Mouse (Mus musculus) hindbrain, embryonic 14.5 days (tissue): ENCODE measurements around the gene Gm15319. TPM values are rescaled to one million over a fixed set of nuclear protein-coding genes. Genes with fewer than 3 reads are reported as not detected.
"Not testable (repeated sequence)": the region's sequence is repeated elsewhere in the genome, so short reads cannot be mapped to it uniquely, and the experiment has no call there.

Experiments
- ATAC-seq: fragments of 200-750 bp; cut with Nextera tagmentation; 2 replicates; pipeline ENCODE4 v1.8.0; 2017; ENCODE audit warnings: moderate number of reproducible peaks, mild to moderate bottlenecking, moderate TSS enrichment, moderate library complexity; ENCODE audit not compliant: low FRiP score
- DNase-seq: peaks from one replicate; pipeline ENCODE4 v3.0.0-alpha.2; 2015; ENCODE audit warnings: low spot score
- H3K27ac ChIP-seq: fragments of 300-500 bp; sonication (generic); 2 replicates; pipeline ENCODE4 v1.5.1; 2014; ENCODE audit warnings: mild to moderate bottlenecking, moderate library complexity
- H3K27me3 ChIP-seq: fragments of 300-500 bp; sonication (generic); 2 replicates; pipeline ENCODE4 v1.6.1; 2014; ENCODE audit warnings: mild to moderate bottlenecking, low read length, mixed read lengths; ENCODE audit not compliant: control insufficient read depth, insufficient read depth
- H3K36me3 ChIP-seq: fragments of 300-500 bp; sonication (generic); replicated peaks from 2 replicates; pipeline ENCODE4 v1.6.1; 2014; ENCODE audit not compliant: control insufficient read depth, insufficient read depth
- H3K4me1 ChIP-seq: fragments of 300-500 bp; sonication (generic); replicated peaks from 2 replicates; pipeline ENCODE4 v1.6.1; 2014; ENCODE audit warnings: antibody characterized with exemption, low read length, mixed read lengths; ENCODE audit not compliant: control insufficient read depth, insufficient read depth
- H3K4me2 ChIP-seq: fragments of 300-500 bp; sonication (generic); replicated peaks from 2 replicates; pipeline ENCODE4 v1.6.1; 2014; ENCODE audit warnings: mild to moderate bottlenecking, moderate library complexity
- H3K4me3 ChIP-seq: fragments of 300-500 bp; sonication (generic); replicated peaks from 2 replicates; pipeline ENCODE4 v1.5.1; 2014; ENCODE audit warnings: mild to moderate bottlenecking, low read length
- H3K9ac ChIP-seq: fragments of 300-500 bp; sonication (generic); 2 replicates; pipeline ENCODE4 v1.6.1; 2014
- H3K9me3 ChIP-seq: fragments of 300-500 bp; sonication (generic); 2 replicates; pipeline ENCODE4 v1.6.1; 2016; ENCODE audit warnings: low read length; ENCODE audit not compliant: control insufficient read depth
- WGBS: fragments of 180-500 bp; shearing (Covaris S2); extraction: QIAGEN DNeasy Blood & Tissue Kit; methylation state at CpG from one replicate; pipeline ENCODE4 v1.1.7; 2014; 5-methylcytosine and 5-hydroxymethylcytosine counted together
- polyA plus RNA-seq: library from polyadenylated mRNA; unstranded; fragments of >200 nt; fragmentation: Nextera tagmentation; extraction: Ambion mirVana; gene quantifications from 2 replicates; pipeline ENCODE4 v1.2.1, GENCODE M21; 2014

The Gm15319 gene
- polyA plus RNA-seq, 1 experiment from 2014 or later, result 0.23 TPM

DNA sequence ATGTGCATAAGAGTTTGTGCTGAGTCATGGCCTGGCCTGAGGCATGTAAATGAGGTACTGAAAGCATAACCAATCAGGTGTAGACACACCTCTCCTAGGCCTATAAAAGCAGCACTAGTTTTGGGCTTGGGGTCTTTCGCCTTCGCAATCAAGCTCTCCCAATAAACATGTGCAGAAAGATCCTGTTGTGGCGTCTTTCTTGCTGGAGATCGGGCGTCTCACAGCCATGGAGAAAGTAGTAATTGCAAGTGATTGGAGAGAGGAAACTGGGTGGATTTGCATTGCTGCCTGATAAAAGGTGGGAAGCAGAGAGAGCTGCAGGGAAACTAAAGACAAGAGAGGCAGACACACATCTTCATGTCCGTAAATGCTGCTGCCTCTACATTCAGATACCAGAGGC lies 60.3 kb downstream of the Gm15319 start:
- not testable (repeated sequence) for ATAC-seq, H3K4me1 ChIP-seq, DNase-seq, H3K36me3 ChIP-seq, H3K9ac ChIP-seq, H3K27ac ChIP-seq, H3K9me3 ChIP-seq, H3K27me3 ChIP-seq, H3K4me3 ChIP-seq, H3K4me2 ChIP-seq
- 96% methylated on average over 5 of the region's 6 CpGs for WGBS

DNA sequence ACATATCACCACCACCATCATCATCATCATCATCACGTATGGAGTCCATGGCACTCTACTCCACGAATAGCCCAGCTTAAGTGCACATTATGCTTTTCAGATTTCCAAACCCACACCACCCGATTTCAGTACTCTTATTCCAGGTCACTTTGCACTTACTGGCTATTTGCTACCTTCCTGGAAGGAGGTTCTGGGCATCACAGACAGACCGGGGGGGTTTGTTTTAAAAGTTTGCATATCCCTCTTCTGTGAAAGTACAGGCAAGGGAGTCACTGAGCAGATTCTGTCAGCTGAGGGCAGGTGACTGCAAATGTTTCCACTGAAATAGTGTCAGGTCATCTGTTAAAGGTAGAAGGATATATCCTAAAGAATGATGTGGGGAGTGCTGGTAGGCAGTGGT lies 63.0 kb downstream of the Gm15319 start:
- 79% methylated on average over 4 of the region's 4 CpGs for WGBS
- not testable (repeated sequence) for ATAC-seq, DNase-seq

DNA sequence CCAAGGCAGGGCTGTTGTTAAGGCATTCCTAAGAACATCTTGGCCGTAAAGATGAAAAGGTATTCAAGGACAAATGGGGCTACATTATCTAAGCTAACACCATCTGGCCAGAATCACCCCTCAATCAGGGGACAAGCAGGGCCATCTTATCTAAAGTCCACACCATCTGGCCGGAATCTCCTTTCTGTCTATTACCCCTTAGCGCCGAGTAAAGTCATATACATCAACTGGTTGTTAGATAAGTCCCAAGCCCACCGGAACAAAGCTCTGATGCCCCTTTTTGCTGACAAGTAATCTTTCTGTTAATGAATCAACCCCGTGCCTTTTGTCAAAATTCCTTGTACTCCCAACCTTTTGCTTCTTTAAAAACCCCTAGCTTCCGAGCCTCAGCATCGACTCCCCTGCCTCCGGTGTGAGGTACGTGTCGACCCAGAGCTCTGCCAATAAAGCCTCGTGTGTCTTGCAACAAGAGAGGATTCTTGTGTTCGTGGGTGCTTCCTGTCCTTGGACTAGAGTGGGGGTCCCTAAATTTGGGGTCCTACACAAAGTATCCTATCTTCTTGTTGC lies 65.0 kb downstream of the Gm15319 start:
- peak; percentile 23 for DNase-seq
- not testable (repeated sequence) for H3K4me1 ChIP-seq, H3K9ac ChIP-seq, H3K27ac ChIP-seq, H3K4me2 ChIP-seq, H3K4me3 ChIP-seq, H3K36me3 ChIP-seq, H3K27me3 ChIP-seq, H3K9me3 ChIP-seq, ATAC-seq
- 83% methylated on average over 12 of the region's 13 CpGs for whole genome bisulfite sequencing

More for the DNA sequence above, 63.0 kb downstream of the Gm15319 start:
- H3K4me3 ChIP-seq, H3K4me1 ChIP-seq, H3K4me2 ChIP-seq, H3K9ac ChIP-seq, H3K9me3 ChIP-seq, H3K27me3 ChIP-seq, H3K36me3 ChIP-seq, H3K27ac ChIP-seq: not testable (repeated sequence)

DNA sequence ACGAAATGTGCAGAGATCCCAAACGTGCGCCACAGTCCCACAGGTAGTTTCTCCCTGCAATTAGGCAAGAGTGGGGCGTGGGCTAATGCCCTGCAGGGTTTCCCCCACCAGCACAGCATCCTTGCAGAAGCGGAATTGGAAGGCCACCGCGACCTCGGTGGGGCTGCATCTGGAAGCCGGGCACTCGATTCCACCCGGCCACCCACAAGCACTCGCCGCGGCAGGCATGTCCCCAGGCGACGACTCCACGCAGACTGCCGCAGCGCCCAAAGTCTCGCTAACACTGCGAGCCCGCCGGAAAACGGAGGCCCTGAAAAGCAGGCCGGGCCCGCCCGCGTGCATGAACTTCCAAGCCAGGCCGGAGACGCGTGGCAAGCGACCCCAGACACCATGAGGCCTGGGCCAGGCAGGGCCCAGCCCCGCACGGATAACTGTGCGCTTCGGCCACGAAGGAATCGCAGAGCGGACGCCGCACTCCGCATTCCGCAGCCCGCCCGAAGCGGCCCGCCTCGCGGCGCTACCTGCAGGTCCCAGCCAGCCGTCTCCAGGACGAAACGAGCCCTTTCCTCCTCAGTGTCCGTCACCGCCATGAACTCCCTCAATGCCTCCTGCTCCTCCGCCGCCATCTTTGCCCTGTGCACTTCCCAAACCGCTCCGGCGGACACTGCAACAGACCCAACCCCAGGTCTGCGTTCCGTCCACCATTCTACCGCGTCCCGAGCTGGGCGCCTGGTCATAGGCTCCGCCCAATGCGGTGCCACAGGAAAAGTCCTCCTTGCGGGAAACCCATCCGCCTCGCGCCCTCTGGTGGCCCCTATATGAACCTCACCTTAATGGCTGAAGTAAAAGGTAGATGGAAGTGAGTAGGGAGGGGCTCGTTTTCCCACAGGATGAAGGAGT lies 66.0 kb downstream of the Gm15319 start:
- DNase-seq, result peak; percentile 75
- H3K9me3 ChIP-seq, H3K4me1 ChIP-seq, H3K27me3 ChIP-seq, H3K36me3 ChIP-seq: not testable (repeated sequence)
- peak overlapping the region; percentile 60 for H3K4me3 ChIP-seq
- peak; percentile 99 for ATAC-seq
- 15% methylated on average over 57 of the region's 73 CpGs for WGBS
- H3K27ac ChIP-seq, result peak overlapping the region; percentile 54; the same call in 1 of the 2 replicates
- H3K9ac ChIP-seq, result peak overlapping the region; percentile 80
- H3K4me2 ChIP-seq, result peak overlapping the region; percentile 55

DNA sequence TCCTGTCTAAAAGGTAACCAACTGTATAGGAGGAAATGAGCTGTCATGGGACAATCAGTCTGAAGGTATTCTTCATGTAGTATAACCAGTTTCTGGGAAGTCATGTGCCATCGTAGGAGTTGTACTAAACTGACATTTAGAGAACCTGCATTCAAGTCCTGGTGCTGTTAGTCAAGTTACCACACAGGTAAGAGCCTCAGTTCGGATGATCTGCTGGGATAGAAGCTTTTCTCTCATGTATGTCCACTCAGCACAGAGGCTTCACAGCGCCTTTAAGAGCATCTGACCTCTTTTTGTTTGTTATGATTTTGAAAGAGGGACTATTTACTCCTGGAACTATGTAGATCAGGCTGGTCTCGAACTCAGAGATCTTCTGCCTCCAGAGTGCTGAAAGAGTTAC lies 67.1 kb downstream of the Gm15319 start:
- DNase-seq, H3K9me3 ChIP-seq, H3K27me3 ChIP-seq, H3K4me2 ChIP-seq, H3K36me3 ChIP-seq, H3K9ac ChIP-seq, H3K4me1 ChIP-seq, H3K4me3 ChIP-seq, ATAC-seq, H3K27ac ChIP-seq: not testable (repeated sequence)
- 90% methylated on average over 2 of the region's 4 CpGs for WGBS

DNA sequence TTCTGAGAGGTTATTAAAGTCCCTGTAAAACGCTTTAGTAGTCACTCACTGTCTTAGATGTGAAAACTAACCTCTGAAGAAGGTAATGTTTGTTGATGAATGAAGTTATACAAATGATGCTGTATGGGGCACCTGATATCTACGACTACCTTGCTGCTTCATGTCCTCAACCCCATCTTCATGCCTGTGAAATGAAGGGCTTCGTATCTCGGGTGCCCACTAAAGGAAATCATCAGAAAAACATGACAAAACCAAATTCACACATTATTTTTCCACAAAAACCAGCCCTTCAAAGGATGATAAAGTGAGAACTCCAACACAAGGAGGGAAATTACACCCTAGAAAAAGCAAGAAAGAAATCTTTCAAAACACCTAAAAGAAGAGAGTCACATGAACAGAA lies 68.2 kb downstream of the Gm15319 start:
- H3K27ac ChIP-seq, H3K9ac ChIP-seq, H3K9me3 ChIP-seq, H3K36me3 ChIP-seq, H3K27me3 ChIP-seq, DNase-seq, ATAC-seq, H3K4me3 ChIP-seq, H3K4me2 ChIP-seq, H3K4me1 ChIP-seq: not testable (repeated sequence)
- WGBS, result 88% methylated on average over 3 of the region's 4 CpGs

DNA sequence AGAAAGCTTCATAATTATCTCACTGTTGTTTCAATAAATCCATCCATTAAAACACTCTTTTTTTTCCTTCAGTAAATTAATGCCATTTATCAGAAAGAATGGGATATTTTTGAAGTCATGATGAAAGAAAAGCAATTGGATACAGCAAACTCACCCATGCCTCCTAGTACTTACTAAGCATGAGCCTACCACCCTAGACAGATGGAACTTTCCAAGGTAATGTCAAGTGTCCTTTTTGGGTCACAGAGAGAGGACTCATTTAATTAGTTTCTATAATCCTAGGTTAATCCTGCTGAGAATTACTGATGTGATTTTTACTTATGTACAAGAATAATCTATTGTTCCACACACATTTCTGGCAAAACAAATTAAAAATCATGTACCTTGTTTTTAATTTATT lies 69.0 kb downstream of the Gm15319 start:
- H3K36me3 ChIP-seq, DNase-seq, H3K4me1 ChIP-seq, H3K4me2 ChIP-seq, H3K4me3 ChIP-seq, H3K27ac ChIP-seq, ATAC-seq, H3K27me3 ChIP-seq, H3K9ac ChIP-seq, H3K9me3 ChIP-seq: not testable (repeated sequence)

DNA sequence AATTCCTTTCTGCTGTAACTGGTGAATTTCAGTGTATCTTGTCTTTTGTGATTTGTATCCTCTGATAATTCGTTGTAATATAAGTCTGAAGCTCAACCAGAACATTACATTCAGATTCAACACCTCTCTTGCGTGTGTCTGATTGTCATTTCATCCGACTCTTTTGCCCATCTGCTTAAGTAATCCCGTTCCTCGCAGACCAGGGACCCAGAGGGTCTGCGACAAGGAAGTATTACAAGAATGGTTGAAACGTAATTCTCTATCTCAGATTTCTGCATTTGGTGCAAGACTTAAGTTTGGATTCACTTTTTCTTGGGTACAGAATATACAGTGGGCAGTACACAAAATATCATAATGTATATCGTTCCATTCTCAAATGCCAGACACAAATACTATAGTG lies 73.0 kb downstream of the Gm15319 start:
- WGBS, result 91% methylated on average over 4 of the region's 8 CpGs
- H3K9ac ChIP-seq, DNase-seq, H3K4me2 ChIP-seq, H3K4me3 ChIP-seq, H3K27ac ChIP-seq, H3K27me3 ChIP-seq, H3K9me3 ChIP-seq, H3K36me3 ChIP-seq, ATAC-seq, H3K4me1 ChIP-seq: not testable (repeated sequence)

DNA sequence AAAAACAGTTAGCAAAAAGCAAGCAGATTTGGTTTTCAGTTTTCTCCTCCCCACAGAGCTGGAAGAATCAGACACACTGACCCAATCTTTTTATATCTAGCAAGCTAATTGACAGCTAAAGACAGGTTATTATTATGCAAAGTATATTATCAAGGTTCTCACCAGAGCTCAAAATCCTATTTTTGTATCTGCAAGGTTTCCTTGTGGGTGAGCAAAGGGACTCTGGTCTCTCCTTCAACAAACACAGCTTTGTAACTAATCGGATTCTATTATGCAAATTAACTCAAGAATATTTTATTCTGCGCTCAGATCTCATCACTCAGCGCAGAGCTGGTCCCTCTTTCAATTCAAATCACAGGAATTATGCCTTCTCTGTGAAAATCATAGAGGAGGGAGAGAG lies 74.1 kb downstream of the Gm15319 start:
- not testable (repeated sequence) for H3K36me3 ChIP-seq, H3K27me3 ChIP-seq, H3K9ac ChIP-seq, DNase-seq, ATAC-seq, H3K4me1 ChIP-seq, H3K4me2 ChIP-seq, H3K9me3 ChIP-seq, H3K27ac ChIP-seq, H3K4me3 ChIP-seq
- WGBS, result 79% methylated on average over 1 of the region's 3 CpGs
